Mouse (Mus musculus) spleen, adult 2 months (tissue): ENCODE results near the gene Iffo2. TPM values are rescaled to one million over a fixed set of nuclear protein-coding genes. Genes with fewer than 3 reads are reported as not detected.

ENCODE experiments used
- DNase-seq, 2 experiments: peaks; one replicate each; pipeline versions ENCODE4 v3.0.0 to v3.0.0-alpha.2; 2012 to 2021; ENCODE audit warnings: low spot score in 2 of 2, low read depth in 1 of 2
- H3K27ac ChIP-seq: fragments of 200-500 bp; 2 replicates; pipeline ENCODE4 v1.5.1; 2012; ENCODE audit warnings: low read length, inconsistent platforms; ENCODE audit not compliant: insufficient read depth
- H3K27me3 ChIP-seq: fragments of 200-500 bp; 2 replicates; pipeline ENCODE4 v1.6.1; 2012; ENCODE audit warnings: mild to moderate bottlenecking, moderate library complexity, low read length, inconsistent platforms; ENCODE audit not compliant: control insufficient read depth, insufficient read depth
- H3K36me3 ChIP-seq: fragments of 200-500 bp; 2 replicates; pipeline ENCODE4 v1.6.1; 2012; ENCODE audit warnings: mild to moderate bottlenecking, low read length, inconsistent platforms; ENCODE audit not compliant: control insufficient read depth, insufficient read depth
- H3K4me1 ChIP-seq: fragments of 200-500 bp; 2 replicates; pipeline ENCODE4 v1.6.1; 2011; ENCODE audit warnings: inconsistent platforms; ENCODE audit not compliant: control insufficient read depth, insufficient read depth, insufficient read length
- H3K4me3 ChIP-seq: fragments of 200-500 bp; 2 replicates; pipeline ENCODE4 v1.5.1; 2011; ENCODE audit warnings: mild to moderate bottlenecking, inconsistent platforms; ENCODE audit not compliant: insufficient read depth, insufficient read length; ENCODE audit errors: extremely low read depth
- CTCF ChIP-seq: fragments of 200-500 bp; IDR thresholded peaks from 2 replicates; pipeline ENCODE4 v1.5.1; 2011; ENCODE audit warnings: mild to moderate bottlenecking, inconsistent platforms; ENCODE audit not compliant: insufficient read depth, insufficient read length, insufficient replicate concordance; ENCODE audit errors: extremely low read depth
- POLR2A ChIP-seq: fragments of 200-500 bp; IDR thresholded peaks from 2 replicates; pipeline ENCODE4 v1.6.1; 2011; ENCODE audit warnings: low read depth, low read length, inconsistent platforms
- WGBS: fragments of 180-500 bp; shearing (Covaris S2); methylation state at CpG from one replicate; pipeline ENCODE4 v1.1.7; 2018; 5-methylcytosine and 5-hydroxymethylcytosine counted together
- polyA plus RNA-seq: library from polyadenylated mRNA; depleted of rRNA; stranded (reverse); fragments of >200 nt; gene quantifications from 2 replicates; pipeline ENCODE4 v1.2.3, GENCODE M21; 2012

Gene Iffo2
- polyA plus RNA-seq, 1 experiment = 3.5 TPM

DNA sequence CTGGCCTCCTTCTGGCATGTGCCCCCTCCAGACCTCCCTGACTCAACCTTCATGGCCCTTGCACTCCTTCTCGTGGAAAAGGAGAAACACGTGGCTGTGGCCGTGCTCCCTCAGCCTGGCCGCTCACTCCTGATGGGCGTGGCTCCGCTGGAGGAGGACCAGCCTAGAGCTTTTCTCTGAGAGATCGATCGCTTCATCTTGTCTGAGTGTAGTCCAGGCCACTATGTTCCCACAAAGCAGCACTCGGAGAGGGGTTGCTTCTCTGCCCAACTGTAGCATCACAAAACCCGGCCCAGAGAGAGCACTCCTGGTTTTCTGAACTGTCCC, 101.9 kb downstream of the Iffo2 start:
- WGBS = 85% methylated on average over 10 of the region's 10 CpGs
- no peak for DNase-seq
- no peaks in the 10 kb centered on the region for H3K27me3 ChIP-seq
- H3K4me3 ChIP-seq = no peak overlapping the region
- no peaks in the 10 kb centered on the region for H3K36me3 ChIP-seq
- no peaks in the 10 kb centered on the region for H3K4me1 ChIP-seq
- TF ChIP-seq CTCF = no peak
- no peak for TF ChIP-seq POLR2A
- H3K27ac ChIP-seq = no peak overlapping the region

- 36% methylated on average over 7 of the region's 7 CpGs for WGBS
- peak in 1 of 2 experiments; percentile 49 for DNase-seq
- Histone ChIP-seq H3K27me3 (no peaks in the 10 kb centered on the region), H3K4me1 (peaks cover 9% of the 10 kb centered on the region; the same call in 1 of the 2 replicates), H3K4me3 (no peak overlapping the region), H3K36me3 (no peaks in the 10 kb centered on the region), H3K27ac (no peak overlapping the region)
- TF ChIP-seq POLR2A (no peak), CTCF (peak; percentile 99)
Measured at GRCm38 (mm10) chr4:139636373-139636772, 106.0 kb downstream of the Iffo2 start.

GRCm38 (mm10) chr4:139637847-139638246, 107.5 kb downstream of the Iffo2 start:
- H3K4me3 ChIP-seq = no peak overlapping the region
- no peaks in the 10 kb centered on the region for H3K36me3 ChIP-seq
- DNase-seq = no peak
- no peak for TF ChIP-seq POLR2A
- no peak for TF ChIP-seq CTCF
- 94% methylated on average over 9 of the region's 9 CpGs for WGBS
- H3K27ac ChIP-seq = no peak overlapping the region
- peaks cover 9% of the 10 kb centered on the region; the same call in 1 of the 2 replicates for H3K4me1 ChIP-seq
- no peaks in the 10 kb centered on the region for H3K27me3 ChIP-seq

DNA sequence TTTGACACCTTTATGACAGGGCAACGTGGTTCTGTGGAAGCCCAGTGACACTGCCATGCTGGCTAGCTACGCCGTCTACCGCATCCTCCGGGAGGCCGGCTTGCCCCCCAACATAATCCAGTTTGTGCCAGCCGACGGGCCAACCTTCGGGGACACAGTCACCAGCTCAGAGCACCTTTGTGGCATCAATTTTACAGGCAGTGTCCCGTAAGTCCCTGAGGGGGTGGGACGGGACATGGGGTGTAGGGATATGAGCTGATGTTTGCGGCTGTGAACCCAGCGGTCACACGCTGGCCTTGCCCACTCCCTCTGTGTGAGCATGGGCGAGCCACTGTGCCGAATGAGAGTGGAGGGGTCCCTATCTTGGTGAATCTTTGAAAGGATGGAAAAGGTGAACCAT, 108.0 kb downstream of the Iffo2 start:
- peaks cover 9% of the 10 kb centered on the region; the same call in 1 of the 2 replicates for H3K4me1 ChIP-seq
- WGBS = 95% methylated on average over 16 of the region's 16 CpGs
- no peak overlapping the region for H3K4me3 ChIP-seq
- no peak overlapping the region for H3K27ac ChIP-seq
- TF ChIP-seq CTCF (no peak), POLR2A (no peak)
- H3K27me3 ChIP-seq = no peaks in the 10 kb centered on the region
- no peak for DNase-seq
- H3K36me3 ChIP-seq = no peaks in the 10 kb centered on the region; the same call in 1 of the 2 replicates

DNA sequence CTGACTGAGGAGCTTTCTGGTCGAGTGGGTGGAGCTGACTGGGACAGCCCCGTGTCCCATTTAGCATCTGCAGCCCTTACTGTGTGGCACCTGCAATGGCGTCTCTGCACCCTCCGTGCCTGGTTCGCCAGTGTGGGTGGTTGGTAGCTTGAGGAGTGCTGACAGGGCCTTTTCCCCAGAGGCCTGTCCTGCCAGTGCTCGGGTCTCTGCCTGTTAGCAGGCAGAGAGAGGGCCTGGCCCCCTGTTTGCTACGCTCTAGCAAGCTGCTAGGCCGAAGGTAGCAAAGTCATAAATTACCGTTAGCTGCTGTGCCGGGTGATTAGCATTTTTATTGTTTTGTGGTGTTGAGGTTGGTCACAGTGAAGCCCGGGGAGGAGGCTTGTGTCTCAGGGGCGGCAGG, 109.5 kb downstream of the Iffo2 start:
- no peak for DNase-seq
- TF ChIP-seq POLR2A (no peak), CTCF (no peak)
- 20% methylated on average over 12 of the region's 12 CpGs for WGBS

DNA sequence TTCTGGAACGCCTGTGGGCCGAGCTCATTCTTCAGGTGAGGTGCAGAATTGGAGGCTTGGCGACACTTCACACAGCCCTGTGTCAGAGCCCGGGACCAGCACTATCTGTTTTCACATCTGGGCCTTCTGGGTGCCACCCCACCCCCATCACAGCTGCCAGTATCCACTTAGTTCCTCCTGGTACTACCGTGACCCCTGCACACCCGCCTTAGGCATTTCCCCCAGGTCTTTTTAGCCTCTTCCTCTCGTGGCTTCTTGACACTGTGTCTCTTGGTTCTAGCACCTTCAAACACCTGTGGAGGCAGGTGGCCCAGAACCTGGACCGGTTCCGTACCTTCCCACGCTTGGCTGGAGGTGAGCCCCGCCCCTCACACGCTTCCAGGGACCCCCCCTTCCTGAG, 110.0 kb downstream of the Iffo2 start:
- peaks cover 9% of the 10 kb centered on the region; the same call in 1 of the 2 replicates for H3K4me1 ChIP-seq
- no peak overlapping the region for H3K4me3 ChIP-seq
- H3K27ac ChIP-seq = no peak overlapping the region
- H3K36me3 ChIP-seq = peaks cover 2% of the 10 kb centered on the region
- 15% methylated on average over 12 of the region's 12 CpGs for WGBS
- H3K27me3 ChIP-seq = no peaks in the 10 kb centered on the region
- TF ChIP-seq CTCF (no peak), POLR2A (no peak)
- DNase-seq = no peak

More for the DNA sequence above, 109.5 kb downstream of the Iffo2 start:
- Histone ChIP-seq H3K4me3 (no peak overlapping the region), H3K27ac (no peak overlapping the region), H3K4me1 (peaks cover 9% of the 10 kb centered on the region; the same call in 1 of the 2 replicates), H3K36me3 (peaks cover 1% of the 10 kb centered on the region), H3K27me3 (no peaks in the 10 kb centered on the region)

GRCm38 (mm10) chr4:139640775-139641174, 110.4 kb downstream of the Iffo2 start:
- TF ChIP-seq POLR2A (no peak), CTCF (no peak)
- H3K36me3 ChIP-seq = peaks cover 2% of the 10 kb centered on the region
- WGBS = 14% methylated on average over 6 of the region's 6 CpGs
- no peak overlapping the region for H3K4me3 ChIP-seq
- no peak for DNase-seq
- H3K27me3 ChIP-seq = no peaks in the 10 kb centered on the region
- peaks cover 9% of the 10 kb centered on the region; the same call in 1 of the 2 replicates for H3K4me1 ChIP-seq
- no peak overlapping the region for H3K27ac ChIP-seq
